Mouse (Mus musculus): ENCODE measurements at regions not wholly inside any gene's neighbourhood (a gene's known extent, or its start where the extent isn't known, plus 50 kb on each side); places are given as distances from the start of the nearest gene placed in this dataset.
"Not testable (repeated sequence)": the region's sequence is repeated elsewhere in the genome, so short reads cannot be mapped to it uniquely, and the experiment has no call there.

DNA sequence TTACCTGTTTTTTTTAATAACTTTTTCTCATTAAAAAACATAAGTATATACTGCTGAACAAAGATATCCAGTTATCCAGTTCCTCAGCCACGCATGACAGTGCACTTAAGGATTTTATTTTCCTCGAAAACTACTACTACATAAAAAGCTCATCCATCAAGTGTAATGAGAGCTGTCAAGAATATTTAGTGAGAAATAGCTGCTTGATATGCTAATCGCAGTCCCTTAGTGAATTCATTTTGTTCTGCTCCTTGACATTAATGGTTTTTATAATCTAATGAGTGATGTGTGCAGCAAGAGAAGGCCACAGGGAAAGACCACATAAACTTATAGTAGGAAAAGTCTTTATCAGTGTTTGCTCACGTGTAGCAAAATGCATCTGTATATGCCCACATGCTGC is 754.0 kb upstream of the Slc39a10 start:
- Histone ChIP-seq H3K36me3 (ENCODE audit: control insufficient read depth, insufficient read depth) (no peaks in the 10 kb centered on the region), H3K9me3 (ENCODE audit: control insufficient read depth) (no peaks in the 10 kb centered on the region), H3K4me3 (ENCODE audit: low read depth, low read length) (no peak overlapping the region), H3K27ac (ENCODE audit: low read depth, low read length) (no peak overlapping the region), H3K9ac (ENCODE audit: low read depth, low read length) (no peak overlapping the region), H3K27me3 (replicated peaks; ENCODE audit: control insufficient read depth, insufficient read depth, low read length) (no peaks in the 10 kb centered on the region), H3K4me2 (replicated peaks; ENCODE audit: low read depth) (no peak overlapping the region), H3K4me1 (replicated peaks; ENCODE audit: control insufficient read depth, insufficient read depth, low read length) (no peaks in the 10 kb centered on the region)
- WGBS: 77% methylated on average over 4 of the region's 4 CpGs
- ATAC-seq: no peak
- no peak for TF ChIP-seq CTCF (IDR thresholded peaks at IDR 0.05; ENCODE audit: low read depth)

DNA sequence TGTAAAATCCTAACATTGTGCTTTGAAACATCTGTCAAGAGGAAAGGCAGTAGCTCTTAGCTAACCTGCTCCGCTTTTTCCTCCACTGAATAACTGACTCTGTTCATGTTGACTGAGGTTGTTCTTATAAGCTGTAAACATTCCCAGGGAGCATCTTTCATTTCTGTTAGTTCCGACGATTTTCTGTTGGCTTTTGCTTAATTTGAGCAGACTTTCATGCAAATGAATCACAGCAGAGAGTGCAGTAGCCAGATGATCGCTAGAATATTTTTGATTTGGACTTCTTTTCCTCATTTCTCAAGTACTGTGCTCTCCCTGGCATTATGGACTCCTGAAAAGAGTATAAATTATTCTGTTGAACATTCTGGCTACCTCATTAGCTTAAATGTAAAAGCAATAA is 713.9 kb upstream of the Slc39a10 start:
- Histone ChIP-seq H3K27me3 (replicated peaks; ENCODE audit: control insufficient read depth, insufficient read depth, low read length) (no peaks in the 10 kb centered on the region), H3K9me3 (ENCODE audit: control insufficient read depth) (no peaks in the 10 kb centered on the region), H3K4me1 (replicated peaks; ENCODE audit: control insufficient read depth, insufficient read depth, low read length) (no peaks in the 10 kb centered on the region), H3K4me3 (ENCODE audit: low read depth, low read length) (no peak overlapping the region), H3K9ac (ENCODE audit: low read depth, low read length) (no peak overlapping the region), H3K4me2 (replicated peaks; ENCODE audit: low read depth) (no peak overlapping the region), H3K36me3 (ENCODE audit: control insufficient read depth, insufficient read depth) (no peaks in the 10 kb centered on the region), H3K27ac (ENCODE audit: low read depth, low read length) (no peak overlapping the region)
- WGBS: 76% methylated on average over 4 of the region's 4 CpGs
- no peak for TF ChIP-seq CTCF (IDR thresholded peaks at IDR 0.05; ENCODE audit: low read depth)
- no peak for ATAC-seq

DNA sequence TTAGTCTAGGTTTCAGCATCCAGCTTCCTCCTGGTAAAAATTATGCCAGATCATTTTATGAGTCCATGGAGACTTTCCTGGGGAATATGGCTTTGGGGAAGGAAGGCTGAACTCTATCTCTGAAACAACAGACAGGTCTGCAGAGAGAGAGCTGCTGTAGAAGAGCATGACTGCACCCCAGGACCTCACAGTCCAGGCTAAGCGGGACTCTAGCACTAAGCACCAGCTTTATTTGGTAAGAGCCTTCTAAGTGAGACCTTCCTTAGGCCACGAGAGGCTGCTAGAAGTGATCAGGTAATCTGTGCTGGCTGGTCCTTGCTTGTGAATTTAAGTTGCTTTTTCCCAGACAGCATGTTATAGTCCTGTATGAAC is 711.3 kb upstream of the Slc39a10 start:
- WGBS: 32% methylated on average over 2 of the region's 2 CpGs
- TF ChIP-seq CTCF (IDR thresholded peaks at IDR 0.05; ENCODE audit: low read depth): no peak
- peak; percentile 45; the same call in 1 of the 2 replicates for ATAC-seq
- Histone ChIP-seq H3K36me3 (ENCODE audit: control insufficient read depth, insufficient read depth) (no peaks in the 10 kb centered on the region), H3K4me2 (replicated peaks; ENCODE audit: low read depth) (peak overlapping the region; percentile 14; the same call in 1 of the 2 replicates), H3K4me3 (ENCODE audit: low read depth, low read length) (no peak overlapping the region), H3K27ac (ENCODE audit: low read depth, low read length) (peak overlapping the region; percentile 22), H3K27me3 (replicated peaks; ENCODE audit: control insufficient read depth, insufficient read depth, low read length) (no peaks in the 10 kb centered on the region), H3K4me1 (replicated peaks; ENCODE audit: control insufficient read depth, insufficient read depth, low read length) (no peaks in the 10 kb centered on the region), H3K9ac (ENCODE audit: low read depth, low read length) (no peak overlapping the region), H3K9me3 (ENCODE audit: control insufficient read depth) (no peaks in the 10 kb centered on the region)

DNA sequence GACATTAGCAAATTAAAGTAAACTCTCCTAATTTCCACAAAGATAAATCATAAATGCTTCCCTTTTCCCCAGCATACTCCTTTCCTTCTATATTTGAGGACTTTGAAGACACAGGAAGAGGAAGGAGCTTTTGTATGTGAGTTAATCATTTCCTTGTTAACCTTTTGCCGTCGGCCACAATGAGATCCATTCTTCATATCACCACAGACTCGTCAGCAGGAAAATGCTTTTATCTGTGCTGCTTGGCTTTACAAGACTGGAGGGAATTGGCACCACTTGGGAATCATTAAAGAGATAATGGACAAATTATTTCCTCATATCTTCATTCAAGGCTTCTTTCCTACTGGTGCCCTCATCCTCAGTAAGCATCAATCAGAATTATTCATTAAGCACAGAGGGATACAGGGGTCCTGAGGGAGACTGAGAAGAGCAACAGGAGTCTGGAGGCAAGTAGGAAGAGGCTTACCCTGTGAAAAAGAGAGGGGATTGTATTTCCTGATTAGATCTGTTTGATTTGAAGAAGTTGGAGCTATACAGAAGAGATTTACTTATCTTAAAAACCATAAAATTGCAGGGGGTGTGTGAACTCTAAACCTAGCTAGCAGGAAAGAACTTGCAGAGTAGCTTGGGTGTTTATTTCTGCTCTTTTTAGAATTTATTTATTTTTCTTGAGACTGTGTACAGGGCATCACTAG is 710.8 kb upstream of the Slc39a10 start:
- no peaks in the 10 kb centered on the region for H3K4me1 ChIP-seq (replicated peaks; ENCODE audit: control insufficient read depth, insufficient read depth, low read length)
- no peak overlapping the region for H3K4me3 ChIP-seq (ENCODE audit: low read depth, low read length)
- no peaks in the 10 kb centered on the region for H3K27me3 ChIP-seq (replicated peaks; ENCODE audit: control insufficient read depth, insufficient read depth, low read length)
- H3K36me3 ChIP-seq (ENCODE audit: control insufficient read depth, insufficient read depth): no peaks in the 10 kb centered on the region
- 16% methylated on average over 3 of the region's 3 CpGs for WGBS
- H3K9ac ChIP-seq (ENCODE audit: low read depth, low read length): no peak overlapping the region
- peak overlapping the region; percentile 22 for H3K27ac ChIP-seq (ENCODE audit: low read depth, low read length)
- peak overlapping the region; percentile 14 for H3K4me2 ChIP-seq (replicated peaks; ENCODE audit: low read depth)
- no peak for TF ChIP-seq CTCF (IDR thresholded peaks at IDR 0.05; ENCODE audit: low read depth)
- H3K9me3 ChIP-seq (ENCODE audit: control insufficient read depth): no peaks in the 10 kb centered on the region
- peak; percentile 78 for ATAC-seq

DNA sequence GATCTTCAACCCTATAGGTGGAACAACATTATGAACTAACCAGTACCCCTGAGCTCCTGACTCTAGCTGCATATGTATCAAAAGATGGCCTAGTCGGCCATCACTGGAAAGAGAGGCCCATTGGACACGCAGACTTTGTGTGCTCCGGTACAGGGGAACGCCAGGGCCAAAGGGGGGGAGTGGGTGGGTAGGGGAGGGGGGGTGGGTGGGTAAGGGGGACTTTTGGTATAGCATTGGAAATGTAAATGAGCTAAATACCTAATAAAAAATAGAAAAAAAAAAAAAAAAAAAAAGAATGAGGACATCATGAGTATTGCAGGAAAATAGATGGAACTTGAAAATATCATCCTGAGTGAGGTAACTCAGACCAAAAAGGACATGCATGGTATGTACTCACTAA is 701.0 kb upstream of the Slc39a10 start:
- not testable (repeated sequence) for H3K9ac ChIP-seq (ENCODE audit: low read depth, low read length); H3K9me3 ChIP-seq (ENCODE audit: control insufficient read depth); ATAC-seq; H3K27me3 ChIP-seq (replicated peaks; ENCODE audit: control insufficient read depth, insufficient read depth, low read length); H3K4me1 ChIP-seq (replicated peaks; ENCODE audit: control insufficient read depth, insufficient read depth, low read length); H3K4me2 ChIP-seq (replicated peaks; ENCODE audit: low read depth); H3K4me3 ChIP-seq (ENCODE audit: low read depth, low read length); H3K36me3 ChIP-seq (ENCODE audit: control insufficient read depth, insufficient read depth); H3K27ac ChIP-seq (ENCODE audit: low read depth, low read length)
- WGBS: 100% methylated on average over 1 of the region's 4 CpGs

DNA sequence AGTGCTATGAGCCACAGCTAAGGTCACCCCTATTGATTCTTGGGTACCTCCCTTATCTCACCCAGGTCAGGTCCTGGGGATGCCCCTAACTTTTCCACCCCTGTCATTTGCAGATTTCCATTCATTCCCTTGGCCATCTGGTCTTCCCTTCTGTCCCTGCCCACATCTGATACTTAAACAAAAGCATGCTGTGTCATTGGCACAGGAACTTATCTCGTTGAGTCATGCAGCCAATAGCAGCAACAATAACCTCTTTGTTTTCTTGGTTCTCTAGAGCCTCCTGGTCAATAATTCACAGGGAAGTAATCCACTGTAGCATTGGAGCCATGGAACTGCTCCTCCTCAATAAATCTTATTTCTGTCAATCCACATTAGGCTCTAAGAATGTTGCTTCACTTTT is 653.0 kb upstream of the Slc39a10 start:
- Histone ChIP-seq H3K9me3 (ENCODE audit: control insufficient read depth) (no peaks in the 10 kb centered on the region), H3K4me2 (replicated peaks; ENCODE audit: low read depth) (no peak overlapping the region), H3K36me3 (ENCODE audit: control insufficient read depth, insufficient read depth) (no peaks in the 10 kb centered on the region), H3K4me3 (ENCODE audit: low read depth, low read length) (no peak overlapping the region), H3K27me3 (replicated peaks; ENCODE audit: control insufficient read depth, insufficient read depth, low read length) (no peaks in the 10 kb centered on the region), H3K4me1 (replicated peaks; ENCODE audit: control insufficient read depth, insufficient read depth, low read length) (no peaks in the 10 kb centered on the region), H3K27ac (ENCODE audit: low read depth, low read length) (no peak overlapping the region), H3K9ac (ENCODE audit: low read depth, low read length) (no peak overlapping the region)
- WGBS: 33% methylated on average over 1 of the region's 1 CpGs
- ATAC-seq: peak; percentile 88
- no peak for TF ChIP-seq CTCF (IDR thresholded peaks at IDR 0.05; ENCODE audit: low read depth)

DNA sequence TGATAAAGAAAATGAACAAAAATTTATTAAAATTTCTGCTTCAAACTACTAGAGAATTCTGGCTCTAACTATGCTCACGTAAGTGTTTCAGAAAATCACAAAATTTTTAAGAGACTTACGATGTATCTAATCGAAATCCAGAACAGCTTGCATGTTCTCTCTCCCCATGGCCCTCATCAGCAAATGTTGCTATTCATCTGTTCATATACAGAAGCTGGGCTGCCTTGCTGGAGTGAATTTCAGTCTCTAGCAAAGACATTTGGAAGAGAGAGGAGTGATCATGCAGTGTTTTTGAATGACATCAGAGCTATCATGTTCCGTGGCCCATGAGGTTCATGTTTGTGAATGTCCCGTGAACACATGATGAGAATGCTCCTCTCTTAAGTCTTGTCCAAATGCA is 618.8 kb upstream of the Slc39a10 start:
- TF ChIP-seq CTCF (IDR thresholded peaks at IDR 0.05; ENCODE audit: low read depth): no peak
- Histone ChIP-seq H3K36me3 (ENCODE audit: control insufficient read depth, insufficient read depth) (no peaks in the 10 kb centered on the region), H3K9ac (ENCODE audit: low read depth, low read length) (no peak overlapping the region), H3K27me3 (replicated peaks; ENCODE audit: control insufficient read depth, insufficient read depth, low read length) (no peaks in the 10 kb centered on the region), H3K9me3 (ENCODE audit: control insufficient read depth) (no peaks in the 10 kb centered on the region), H3K4me1 (replicated peaks; ENCODE audit: control insufficient read depth, insufficient read depth, low read length) (no peaks in the 10 kb centered on the region), H3K4me3 (ENCODE audit: low read depth, low read length) (no peak overlapping the region), H3K27ac (ENCODE audit: low read depth, low read length) (no peak overlapping the region), H3K4me2 (replicated peaks; ENCODE audit: low read depth) (no peak overlapping the region)
- ATAC-seq: no peak
- WGBS: 83% methylated on average over 5 of the region's 5 CpGs

Measured in intestine, postnatal 0 days (tissue).